Mouse (Mus musculus) duodenum, adult 2 months (tissue): ENCODE results near the gene Csk. TPM values are rescaled to one million over a fixed set of nuclear protein-coding genes. Genes with fewer than 3 reads are reported as not detected.

Source experiments
- polyA plus RNA-seq: library from polyadenylated mRNA; depleted of rRNA; stranded (reverse); fragments of >200 nt; gene quantifications from 2 replicates; pipeline ENCODE4 v1.2.3, GENCODE M21; 2012; ENCODE audit warnings: low replicate concordance; rRNA removed

The Csk gene
- 59.9 and 96.3 TPM in 2 replicates for polyA plus RNA-seq

GRCm38 (mm10) chr9:57653283-57653682 lies at the start of gene Csk:
Gene Csk, minus strand, starts transcription at chr9:57653631.

GRCm38 (mm10) chr9:57687751-57688150 lies 34.3 kb upstream of the Csk start, which contains the start of gene Cyp1a1:
Gene Cyp1a1, plus strand, starts transcription at chr9:57687928.

GRCm38 (mm10) chr9:57683520-57683919 lies 30.1 kb upstream of the Csk start, which contains the start of gene Cyp1a2:
Gene Cyp1a2, minus strand, starts transcription at chr9:57683703.

GRCm38 (mm10) chr9:57620674-57621073 lies 32.8 kb downstream of the Csk start, which contains the start of gene Lman1l:
Gene Lman1l, minus strand, starts transcription at chr9:57620774.

GRCm38 (mm10) chr9:57606139-57606851 lies 47.1 kb downstream of the Csk start, which contains the start of gene Cplx3:
Gene Cplx3, minus strand, starts transcription at chr9:57606281.

GRCm38 (mm10) chr9:57589224-57590126 lies 64.0 kb downstream of the Csk start, which contains the start of gene Ulk3:
Gene Ulk3, plus strand, starts transcription at chr9:57589452.

Other genes with a start within 250 kb of the Csk start
- 17.8 and 25.2 TPM in 2 replicates for gene Ppcdc, start 213.5 kb downstream of the Csk start, polyA plus RNA-seq
- 134 and 141 TPM in 2 replicates for gene Scamp5, start 185.6 kb downstream of the Csk start, polyA plus RNA-seq
- 3.0 and 7.2 TPM in 2 replicates for gene Rpp25, start 149.6 kb downstream of the Csk start, polyA plus RNA-seq
- 1,517 and 2,988 TPM in 2 replicates for gene Cox5a, start 132.4 kb downstream of the Csk start, polyA plus RNA-seq
- 5.5 and 9.4 TPM in 2 replicates for gene Fam219b, start 116.1 kb downstream of the Csk start, polyA plus RNA-seq
- 49.8 and 96.3 TPM in 2 replicates for gene Mpi, start 100.9 kb downstream of the Csk start, polyA plus RNA-seq
- 141 and 204 TPM in 2 replicates for gene Scamp2, start 92.7 kb downstream of the Csk start, polyA plus RNA-seq
- 14.0 and 14.6 TPM in 2 replicates for gene Ulk3, start 64.2 kb downstream of the Csk start, polyA plus RNA-seq
- gene Cplx3, start 47.4 kb downstream of the Csk start, polyA plus RNA-seq, result not detected in 2 replicates
- not detected in 2 replicates for gene Lman1l, start 32.9 kb downstream of the Csk start, polyA plus RNA-seq
- gene Cyp1a2, start 30.1 kb upstream of the Csk start, polyA plus RNA-seq, result 0.60 TPM in 1 of 2 replicates, not detected in the other
- gene Cyp1a1, start 34.3 kb upstream of the Csk start, polyA plus RNA-seq, result 4.5 and 47.1 TPM in 2 replicates
- 6.1 and 6.2 TPM in 2 replicates for gene Edc3, start 54.9 kb upstream of the Csk start, polyA plus RNA-seq
- gene Clk3, start 112.2 kb upstream of the Csk start, polyA plus RNA-seq, result 41.9 and 49.1 TPM in 2 replicates
- gene Arid3b, start 183.2 kb upstream of the Csk start, polyA plus RNA-seq, result 7.4 and 7.8 TPM in 2 replicates